Mouse (Mus musculus): Measurements from ENCODE around the gene Mthfd1.
A peak's percentile ranks its signal among the peaks of the same experiment; 100 is the strongest.

The Mthfd1 gene

GRCm38 (mm10) chr12:76303474-76303873 is 48.4 kb downstream of the Mthfd1 start:
- DNase-seq (ENCODE audit: low read depth), result no peak

DNA sequence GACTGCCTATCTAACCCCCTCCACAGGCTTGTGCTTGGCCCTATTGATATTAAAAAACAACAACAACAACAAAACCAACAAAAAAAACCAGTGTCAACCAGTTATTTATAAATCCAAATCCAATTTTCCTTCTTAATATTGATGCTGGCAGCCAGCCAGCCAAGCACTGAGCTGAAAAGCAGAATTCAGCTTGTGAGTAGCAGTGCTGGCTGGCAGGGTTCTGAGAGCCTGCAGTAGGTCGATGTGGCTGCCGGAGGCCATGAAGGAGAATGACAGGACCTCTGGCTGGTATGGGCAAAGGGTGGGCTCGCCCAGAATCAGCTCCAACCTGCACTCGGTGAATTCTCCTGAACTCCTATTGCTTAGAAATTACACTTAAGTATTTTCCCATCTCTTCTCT is 49.1 kb downstream of the Mthfd1 start:
- no peak for DNase-seq (ENCODE audit: low read depth)

- DNase-seq (ENCODE audit: low read depth), result no peak
These were observed 50.0 kb downstream of the Mthfd1 start for GRCm38 (mm10) chr12:76305107-76305506.

DNA sequence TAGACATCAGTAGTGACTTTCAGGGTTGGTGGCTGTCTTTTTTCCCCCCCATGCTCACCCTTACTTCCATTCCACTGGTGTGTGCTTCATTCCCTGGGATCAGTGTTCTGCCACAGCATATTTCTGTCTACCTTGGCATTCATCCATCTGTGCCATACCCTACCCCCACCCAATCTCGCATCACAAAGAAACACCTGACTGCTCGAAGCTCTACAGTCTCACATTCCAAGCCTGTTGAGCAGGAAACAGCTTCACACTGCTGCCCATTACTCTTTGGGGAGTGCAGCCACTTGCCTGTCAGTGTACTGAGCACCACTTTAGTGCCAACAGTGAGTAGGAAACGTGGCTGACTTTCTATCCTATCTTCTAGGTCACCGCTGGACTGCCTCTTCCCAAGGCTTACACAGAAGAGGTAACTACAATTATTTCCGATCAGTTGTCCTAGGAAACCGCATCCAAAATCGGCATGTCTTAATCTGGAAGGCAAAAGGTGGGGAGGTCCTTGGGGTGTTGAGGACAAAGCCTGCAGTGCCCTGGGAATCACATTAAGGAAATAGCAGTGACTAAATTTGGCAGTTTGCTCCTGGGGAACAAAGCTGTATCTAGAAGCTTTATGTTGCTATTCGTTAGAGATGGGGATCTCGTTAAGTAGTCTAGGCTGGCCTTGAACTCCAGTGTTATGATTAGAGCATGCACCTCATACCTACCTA is 51.9 kb downstream of the Mthfd1 start:
- DNase-seq (ENCODE audit: low read depth), result no peak

- DNase-seq (ENCODE audit: low read depth), result peak; percentile 70
These were observed 52.9 kb downstream of the Mthfd1 start for GRCm38 (mm10) chr12:76307964-76308363.

DNA sequence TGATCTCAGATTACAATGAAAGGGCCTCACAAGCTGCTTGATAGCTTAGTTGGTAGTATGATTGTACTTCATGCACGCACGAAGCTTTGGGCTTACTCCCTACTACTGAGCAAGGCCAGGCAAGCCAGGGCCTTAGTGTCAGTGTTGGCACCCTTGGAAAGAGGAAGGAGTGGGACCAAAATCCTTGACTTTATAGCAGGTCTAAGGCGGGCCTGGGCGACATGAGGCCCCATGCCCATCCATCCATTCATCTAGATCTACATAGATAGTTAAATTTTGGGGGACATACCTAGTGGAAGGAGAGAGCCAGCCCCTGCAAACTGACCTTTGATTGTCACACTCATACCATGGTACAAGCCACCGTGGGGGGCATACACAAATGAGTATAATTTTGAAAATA is 53.3 kb downstream of the Mthfd1 start:
- no peak for DNase-seq (ENCODE audit: low read depth)

DNA sequence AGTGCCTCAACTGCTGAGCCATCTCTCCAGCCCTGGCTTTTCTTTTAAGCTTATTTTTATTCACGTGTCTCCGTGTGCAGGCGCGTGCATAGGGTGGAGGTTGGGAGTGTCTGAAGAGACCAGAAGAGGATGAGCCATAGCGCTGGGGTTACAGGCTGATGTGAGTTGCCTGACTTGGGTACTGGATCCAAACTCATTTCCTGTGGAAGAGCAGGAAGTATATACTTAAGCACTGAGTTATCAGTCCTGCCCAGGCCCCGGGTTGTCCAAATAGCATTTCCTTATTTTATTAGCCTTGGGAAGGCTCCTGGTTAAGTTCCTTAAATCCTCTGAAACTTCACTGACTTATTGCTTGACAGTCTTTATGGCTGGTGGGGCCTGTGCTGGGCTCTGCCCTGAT is 54.9 kb downstream of the Mthfd1 start:
- no peak for DNase-seq (ENCODE audit: low read depth)

DNA sequence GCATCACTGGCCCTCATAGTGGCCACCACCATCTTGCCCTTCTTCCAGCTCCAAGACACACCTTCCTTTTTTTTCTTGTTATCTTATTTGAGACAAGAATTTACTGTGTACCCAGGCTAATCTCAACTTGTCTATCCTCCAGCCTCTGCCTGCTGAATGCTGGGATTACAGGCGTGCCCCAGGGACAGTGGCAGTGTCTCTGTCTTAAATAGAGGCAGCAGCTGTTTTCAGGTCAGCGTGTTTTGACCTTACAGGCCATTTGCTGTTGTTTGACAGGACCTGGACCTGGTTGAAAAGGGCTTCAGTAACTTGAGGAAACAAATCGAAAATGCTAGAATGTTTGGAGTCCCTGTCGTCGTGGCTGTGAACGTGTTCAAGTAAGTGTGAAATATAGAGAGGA is 55.5 kb downstream of the Mthfd1 start:
- DNase-seq (ENCODE audit: low read depth), result no peak

DNA sequence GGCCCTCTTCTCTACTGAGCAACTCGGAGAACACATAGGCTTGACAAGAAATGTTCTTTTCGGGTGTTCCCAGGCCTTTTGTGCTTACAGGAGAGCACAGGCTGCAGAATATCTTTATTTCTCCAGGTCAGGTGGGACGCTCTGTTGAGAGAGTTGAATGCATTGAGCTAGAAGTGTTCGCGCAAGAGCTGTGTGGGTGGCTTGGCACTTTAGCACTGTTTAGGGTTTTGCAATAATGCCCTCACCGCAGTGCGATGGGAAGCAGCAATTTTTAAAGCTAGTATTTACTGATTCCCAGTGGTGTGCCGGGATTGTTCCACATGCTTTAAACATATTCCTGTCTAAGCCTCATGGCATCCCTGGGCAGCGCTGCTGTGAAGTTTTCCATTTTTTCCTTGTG is 56.1 kb downstream of the Mthfd1 start:
- DNase-seq (ENCODE audit: low read depth), result no peak

DNA sequence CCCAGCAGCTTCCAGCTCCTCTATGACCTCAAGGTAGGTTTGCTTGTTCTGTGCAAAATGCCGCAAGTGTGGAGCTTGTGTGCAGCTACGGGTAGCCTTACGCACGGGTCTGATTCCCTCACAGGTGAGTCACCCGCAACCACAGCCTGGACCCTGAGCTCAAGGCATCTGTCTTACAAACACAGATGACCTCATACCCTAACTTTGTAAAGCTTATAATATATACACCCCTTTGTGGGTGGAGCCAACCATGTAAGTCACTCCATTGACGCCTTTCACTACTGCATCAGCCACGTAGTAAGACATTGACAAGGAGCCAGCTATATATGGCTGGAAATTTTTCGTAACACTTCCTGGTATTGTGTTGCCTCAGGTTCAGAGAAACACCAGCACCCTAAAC is 56.9 kb downstream of the Mthfd1 start:
- DNase-seq (ENCODE audit: low read depth), result peak; percentile 41

DNA sequence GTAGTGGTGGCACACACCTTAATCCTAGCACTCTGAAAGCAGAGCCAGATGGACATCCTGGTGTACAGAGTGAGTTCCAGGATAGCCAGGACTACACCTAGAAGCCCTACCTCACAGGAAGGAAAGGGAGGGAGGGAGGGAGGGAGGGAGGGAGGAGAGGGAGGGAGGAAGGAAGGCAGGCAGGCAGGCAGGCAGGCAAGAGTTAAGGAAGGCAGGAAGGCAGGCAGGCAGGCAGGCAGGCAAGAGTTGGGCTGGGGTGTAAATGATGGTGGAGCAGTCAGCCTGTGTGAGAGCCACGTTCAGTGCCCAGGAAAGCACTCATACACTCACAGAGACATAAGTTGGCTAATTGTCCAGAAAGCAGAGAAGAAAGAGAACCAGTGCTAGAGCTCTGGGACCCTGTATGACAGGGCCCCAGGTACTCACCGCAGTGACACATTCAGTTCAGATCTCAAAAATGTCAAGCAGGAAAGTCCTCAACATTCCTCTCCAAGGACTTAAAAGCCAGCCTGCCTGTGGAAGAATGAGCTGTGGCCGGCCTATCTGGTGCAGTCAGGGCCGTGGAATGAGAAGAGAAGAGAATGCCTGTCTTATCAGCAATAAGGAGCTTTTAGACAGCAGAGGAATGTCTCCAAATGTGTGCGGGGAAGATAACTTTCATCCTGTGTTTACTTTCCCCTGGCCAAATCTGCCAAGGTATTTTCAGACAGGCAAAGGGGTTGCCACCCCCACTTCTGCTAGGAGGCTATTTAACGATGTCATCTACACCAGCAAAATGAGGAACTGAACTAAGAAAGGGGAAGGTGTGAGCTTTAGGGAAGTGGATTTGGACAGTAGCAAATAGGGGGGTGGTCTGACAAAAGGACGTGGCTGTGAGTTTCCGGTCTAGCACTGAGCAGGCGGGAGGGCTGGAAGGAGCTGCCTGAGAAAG is 63.4 kb downstream of the Mthfd1 start:
- no peak for DNase-seq (ENCODE audit: low read depth)

- peak; percentile 68 for DNase-seq (ENCODE audit: low read depth)
These were observed 69.8 kb downstream of the Mthfd1 start, which contains the start of gene Akap5 for GRCm38 (mm10) chr12:76324679-76325431. TSS of gene Akap5 (plus strand) at chr12:76324891.

DNA sequence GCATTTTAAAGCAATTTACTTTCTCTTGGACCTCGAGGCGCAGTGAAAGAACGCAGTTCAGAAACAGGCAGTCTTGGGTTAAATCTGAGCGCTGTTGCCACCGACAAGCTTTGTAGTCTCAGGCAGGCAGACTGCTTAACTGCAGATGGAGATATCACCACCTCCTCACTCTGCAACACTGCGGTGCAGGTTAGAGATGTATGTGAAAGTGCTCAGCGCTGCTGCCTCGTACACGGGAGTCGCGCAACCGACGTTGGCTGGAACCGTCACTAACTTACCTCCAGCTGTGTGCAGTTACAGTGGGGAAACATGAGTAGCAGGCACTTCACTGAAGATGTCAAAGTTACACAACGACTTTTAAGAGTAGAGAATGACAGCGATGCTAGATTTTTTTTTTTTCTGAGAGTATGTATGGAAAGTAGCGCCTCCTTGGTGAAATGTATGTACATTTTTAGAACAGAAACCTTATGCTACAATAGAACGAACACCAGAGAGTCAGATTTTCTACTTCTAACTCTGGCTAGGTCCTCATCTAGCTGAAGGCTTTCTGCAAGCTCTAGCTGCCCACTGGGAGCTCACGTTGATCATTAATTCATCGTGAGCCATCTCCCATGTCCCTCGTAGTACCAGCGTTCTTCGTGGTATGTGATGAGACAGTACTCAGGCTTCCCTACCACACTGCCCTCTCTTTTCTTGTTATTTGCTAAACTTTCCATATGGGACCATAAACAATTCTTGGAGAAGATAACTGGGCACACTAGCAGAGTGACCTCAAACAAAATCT is 71.5 kb downstream of the Mthfd1 start:
- DNase-seq (ENCODE audit: low read depth), result no peak

DNA sequence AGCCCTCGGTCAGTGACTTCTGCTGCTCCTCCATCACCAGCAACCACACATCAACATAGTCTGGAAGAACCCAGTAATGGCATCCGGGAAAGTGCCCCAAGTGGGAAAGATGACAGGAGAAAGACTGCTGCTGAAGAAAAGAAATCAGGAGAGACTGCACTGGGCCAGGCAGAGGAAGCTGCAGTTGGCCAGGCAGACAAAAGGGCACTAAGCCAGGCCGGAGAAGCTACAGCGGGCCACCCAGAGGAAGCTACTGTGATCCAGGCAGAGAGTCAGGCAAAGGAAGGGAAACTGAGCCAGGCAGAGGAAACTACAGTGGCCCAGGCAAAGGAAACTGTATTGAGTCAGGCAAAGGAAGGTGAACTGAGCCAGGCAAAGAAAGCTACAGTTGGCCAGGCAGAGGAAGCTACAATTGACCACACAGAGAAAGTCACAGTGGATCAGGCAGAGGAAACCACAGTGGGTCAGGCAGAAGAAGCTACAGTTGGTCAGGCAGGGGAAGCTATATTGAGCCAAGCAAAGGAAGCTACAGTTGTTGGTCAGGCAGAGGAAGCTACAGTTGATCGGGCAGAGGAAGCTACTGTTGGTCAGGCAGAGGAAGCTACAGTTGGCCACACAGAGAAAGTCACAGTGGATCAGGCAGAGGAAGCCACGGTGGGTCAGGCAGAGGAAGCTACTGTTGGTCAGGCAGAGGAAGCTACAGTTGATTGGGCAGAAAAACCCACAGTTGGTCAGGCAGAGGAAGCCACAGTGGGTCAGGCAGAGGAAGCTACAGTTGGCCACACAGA is 73.7 kb downstream of the Mthfd1 start:
- DNase-seq (ENCODE audit: low read depth), result no peak

DNA sequence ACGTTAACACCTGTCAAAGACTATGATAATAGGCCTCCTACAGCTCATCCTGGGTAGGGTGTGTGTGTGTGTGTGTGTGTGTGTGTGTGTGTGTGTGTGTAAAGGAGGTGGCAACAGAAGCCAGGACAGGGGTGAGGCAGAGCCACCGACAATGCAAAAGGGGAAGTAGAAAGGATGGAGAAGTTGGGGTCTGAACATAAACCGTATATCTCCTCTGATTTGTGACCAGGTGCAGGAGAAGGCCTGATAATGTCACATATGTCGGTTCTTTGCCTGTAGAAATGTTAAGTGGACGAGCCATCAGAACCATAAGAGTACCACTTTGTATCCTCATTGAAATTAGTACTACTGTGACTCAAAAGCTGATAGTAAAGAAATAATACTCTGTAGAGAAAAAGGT is 78.6 kb downstream of the Mthfd1 start:
- no peak for DNase-seq (ENCODE audit: low read depth)

GRCm38 (mm10) chr12:76335641-76336040 is 80.5 kb downstream of the Mthfd1 start:
- no peak for DNase-seq (ENCODE audit: low read depth)

DNA sequence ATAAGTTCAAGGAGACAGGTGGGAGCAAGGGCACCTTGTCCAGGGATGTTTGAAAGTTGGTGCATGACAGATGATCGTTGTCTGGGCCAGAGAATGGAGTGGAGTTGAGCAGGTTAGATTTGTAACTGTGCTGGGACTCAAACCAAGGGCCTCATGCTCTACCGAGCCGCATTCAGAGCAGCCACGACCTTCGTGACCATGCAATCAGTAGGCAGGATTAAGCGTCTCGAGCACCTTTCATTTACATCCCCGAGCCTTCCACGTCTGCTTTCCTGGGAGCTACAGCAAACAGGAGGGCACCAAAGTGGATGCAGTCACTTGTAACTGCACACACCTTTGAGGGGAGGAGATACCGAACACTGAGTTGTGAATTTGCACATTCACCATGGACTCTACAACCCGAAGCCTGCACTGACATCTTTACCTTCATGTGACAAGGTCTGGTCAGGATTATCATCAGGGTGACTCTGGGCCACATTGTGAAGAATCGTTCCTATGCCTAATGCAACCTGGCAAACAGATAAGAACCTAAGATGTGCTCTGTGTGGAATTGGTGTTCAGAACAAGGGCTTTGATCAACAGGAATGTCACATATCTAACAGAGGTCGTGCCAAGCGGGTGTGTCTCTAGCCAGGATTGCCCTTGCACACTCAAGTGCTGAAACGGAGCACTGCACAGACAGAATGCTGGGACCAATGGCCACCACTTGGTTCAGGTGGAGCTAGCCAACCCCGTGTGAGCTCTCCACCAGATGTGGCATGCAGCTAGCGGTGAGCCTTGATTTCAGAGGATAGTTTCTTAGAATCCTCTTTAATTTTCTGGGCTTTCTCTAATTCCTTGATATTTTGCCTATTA is 81.2 kb downstream of the Mthfd1 start:
- DNase-seq (ENCODE audit: low read depth), result no peak

- DNase-seq (ENCODE audit: low read depth), result peak; percentile 87
These were observed 86.0 kb downstream of the Mthfd1 start for GRCm38 (mm10) chr12:76341080-76341479.

GRCm38 (mm10) chr12:76345759-76346455 is 90.8 kb downstream of the Mthfd1 start:
- peak; percentile 80 for DNase-seq (ENCODE audit: low read depth)

All from induced T-regulatory cell, adult 2 months (primary cell).